Mouse (Mus musculus): ENCODE measurements at regions not wholly inside any gene's neighbourhood (a gene's known extent, or its start where the extent isn't known, plus 50 kb on each side); places are given as distances from the start of the nearest gene placed in this dataset.

GRCm38 (mm10) chr4:34337852-34338251 is 212.9 kb upstream of the Akirin2 start:
- DNase-seq = no peak

- DNase-seq = no peak
Measured at GRCm38 (mm10) chr4:34340057-34340456, 210.7 kb upstream of the Akirin2 start.

- DNase-seq = no peak
Measured at GRCm38 (mm10) chr4:34371281-34372032, 179.3 kb upstream of the Akirin2 start.

GRCm38 (mm10) chr4:34386338-34386967 is 164.3 kb upstream of the Akirin2 start:
- DNase-seq = no peak

GRCm38 (mm10) chr4:34391499-34391898 is 159.2 kb upstream of the Akirin2 start:
- DNase-seq = peak; percentile 9

GRCm38 (mm10) chr4:34403061-34403460 is 147.7 kb upstream of the Akirin2 start:
- no peak for DNase-seq

- no peak for DNase-seq
Measured at GRCm38 (mm10) chr4:34407181-34407580, 143.6 kb upstream of the Akirin2 start.

GRCm38 (mm10) chr4:34420970-34421369 is 129.8 kb upstream of the Akirin2 start:
- DNase-seq = no peak

GRCm38 (mm10) chr4:34424131-34424646 is 126.5 kb upstream of the Akirin2 start:
- DNase-seq = no peak

- DNase-seq = no peak
Measured at GRCm38 (mm10) chr4:34429003-34429402, 121.7 kb upstream of the Akirin2 start.

GRCm38 (mm10) chr4:34429456-34430235 is 121.1 kb upstream of the Akirin2 start:
- DNase-seq = peak; percentile 16

GRCm38 (mm10) chr4:34437316-34437715 is 113.4 kb upstream of the Akirin2 start:
- DNase-seq = peak; percentile 52

GRCm38 (mm10) chr4:34449582-34449981 is 101.2 kb upstream of the Akirin2 start:
- DNase-seq = no peak

- peak; percentile 5 for DNase-seq
Measured at GRCm38 (mm10) chr4:34462591-34462990, 88.1 kb upstream of the Akirin2 start.

- DNase-seq = no peak
Measured at GRCm38 (mm10) chr4:34465845-34466244, 84.9 kb upstream of the Akirin2 start.

- peak; percentile 12 for DNase-seq
Measured at GRCm38 (mm10) chr4:34466309-34466708, 84.4 kb upstream of the Akirin2 start.

GRCm38 (mm10) chr4:34468096-34468495 is 82.6 kb upstream of the Akirin2 start:
- no peak for DNase-seq

- DNase-seq = no peak
Measured at GRCm38 (mm10) chr4:34475792-34476448, 74.8 kb upstream of the Akirin2 start.

GRCm38 (mm10) chr4:34484273-34484672 is 66.5 kb upstream of the Akirin2 start:
- DNase-seq = no peak

GRCm38 (mm10) chr4:34485574-34485973 is 65.2 kb upstream of the Akirin2 start:
- no peak for DNase-seq

GRCm38 (mm10) chr4:34494961-34495723 is 55.6 kb upstream of the Akirin2 start:
- DNase-seq = peak; percentile 17

GRCm38 (mm10) chr4:34498325-34498724 is 52.4 kb upstream of the Akirin2 start:
- no peak for DNase-seq

Measured in adrenal gland, postnatal 14 days (tissue).